Mouse (Mus musculus) limb, embryonic 10.5 days (tissue): ENCODE measurements around the gene Plekhm1. TPM values are rescaled to one million over a fixed set of nuclear protein-coding genes. Genes with fewer than 3 reads are reported as not detected.
"Not testable (repeated sequence)": the region's sequence is repeated elsewhere in the genome, so short reads cannot be mapped to it uniquely, and the experiment has no call there.

Experiments
- DNase-seq: peaks from one replicate; pipeline ENCODE4 v3.0.0-alpha.2; 2017; ENCODE audit warnings: low spot score
- H3K27ac ChIP-seq: fragments of 300-500 bp; sonication (generic); 2 replicates; pipeline ENCODE4 v1.5.1; 2016; ENCODE audit warnings: mild to moderate bottlenecking
- H3K27me3 ChIP-seq: fragments of 300-500 bp; sonication (generic); 2 replicates; pipeline ENCODE4 v1.6.1; 2016; ENCODE audit warnings: low read depth, mild to moderate bottlenecking; ENCODE audit not compliant: poor library complexity, severe bottlenecking
- H3K36me3 ChIP-seq: fragments of 300-500 bp; sonication (generic); 2 replicates; pipeline ENCODE4 v1.6.1; 2016; ENCODE audit warnings: mild to moderate bottlenecking, moderate library complexity
- H3K4me1 ChIP-seq: fragments of 300-500 bp; sonication (generic); 2 replicates; pipeline ENCODE4 v1.6.1; 2016
- H3K4me3 ChIP-seq: fragments of 300-500 bp; sonication (generic); 2 replicates; pipeline ENCODE4 v1.5.1; 2016; ENCODE audit warnings: mild to moderate bottlenecking, moderate library complexity
- H3K9me3 ChIP-seq: fragments of 300-500 bp; sonication (generic); replicated peaks from 2 replicates; pipeline ENCODE4 v1.6.1; 2016; ENCODE audit warnings: mild to moderate bottlenecking
- WGBS: fragments of 180-500 bp; shearing (Covaris S2); methylation state at CpG from one replicate; pipeline ENCODE4 v1.1.7; 2016; 5-methylcytosine and 5-hydroxymethylcytosine counted together
- polyA plus RNA-seq: library from polyadenylated mRNA; unstranded; fragments of >200 nt; fragmentation: Nextera tagmentation; extraction: Ambion mirVana; gene quantifications from 2 replicates; pipeline ENCODE4 v1.2.1, GENCODE M21; 2016

Plekhm1 gene
- polyA plus RNA-seq, 1 experiment from 2014 or later, result 8.2 TPM

GRCm38 (mm10) chr11:103330651-103331319, 81.7 kb downstream of the Plekhm1 start:
- H3K4me3 ChIP-seq, result no peak overlapping the region
- WGBS, result 71% methylated on average over 7 of the region's 7 CpGs

GRCm38 (mm10) chr11:103326950-103327349, 85.5 kb downstream of the Plekhm1 start:
- Histone ChIP-seq H3K36me3 (no peaks in the 10 kb centered on the region), H3K9me3 (no peaks in the 10 kb centered on the region), H3K27me3 (peaks cover 32% of the 10 kb centered on the region), H3K27ac (no peak overlapping the region), H3K4me3 (no peak overlapping the region), H3K4me1 (peaks cover 11% of the 10 kb centered on the region; the same call in 1 of the 2 replicates)
- 17% methylated on average over 5 of the region's 5 CpGs for WGBS
- peak; percentile 86 for DNase-seq

More at GRCm38 (mm10) chr11:103330651-103331319, 81.7 kb downstream of the Plekhm1 start:
- Histone ChIP-seq H3K27me3 (peaks cover 44% of the 10 kb centered on the region), H3K4me1 (peaks cover 19% of the 10 kb centered on the region), H3K36me3 (no peaks in the 10 kb centered on the region), H3K27ac (no peak overlapping the region), H3K9me3 (no peaks in the 10 kb centered on the region)
- no peak for DNase-seq

DNA sequence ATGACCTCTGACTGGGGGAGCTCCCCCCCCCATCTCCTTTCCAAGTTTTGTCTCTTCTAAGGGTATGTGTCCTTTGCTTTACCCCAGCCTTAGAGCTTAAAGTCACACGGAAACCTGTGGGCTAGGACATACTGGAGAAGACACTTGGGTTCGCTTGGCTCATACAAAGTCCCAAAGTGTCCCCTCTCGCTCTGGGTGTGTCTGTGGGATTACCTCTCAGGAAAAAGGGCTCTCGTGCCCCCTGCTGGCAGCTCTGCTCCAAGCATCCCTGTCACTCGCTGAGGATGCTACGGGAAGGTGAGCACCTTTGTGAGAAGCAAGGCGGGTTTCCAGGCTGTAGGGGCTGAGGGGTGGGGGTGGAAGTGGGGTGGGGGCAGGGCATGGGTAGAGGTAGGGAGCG, 87.3 kb downstream of the Plekhm1 start:
- Histone ChIP-seq H3K27ac (peak overlapping the region; percentile 30; the same call in 1 of the 2 replicates), H3K9me3 (no peaks in the 10 kb centered on the region), H3K4me3 (no peak overlapping the region), H3K27me3 (peaks cover 28% of the 10 kb centered on the region), H3K36me3 (no peaks in the 10 kb centered on the region), H3K4me1 (peaks cover 11% of the 10 kb centered on the region; the same call in 1 of the 2 replicates)
- DNase-seq, result peak; percentile 82
- WGBS, result 21% methylated on average over 8 of the region's 8 CpGs

- H3K4me3 ChIP-seq, result no peak overlapping the region
- H3K27ac ChIP-seq, result peak overlapping the region; percentile 30; the same call in 1 of the 2 replicates
- no peaks in the 10 kb centered on the region for H3K36me3 ChIP-seq
- DNase-seq, result no peak
- H3K9me3 ChIP-seq, result no peaks in the 10 kb centered on the region
- 62% methylated on average over 13 of the region's 13 CpGs for WGBS
- H3K27me3 ChIP-seq, result peaks cover 31% of the 10 kb centered on the region
- H3K4me1 ChIP-seq, result peaks cover 11% of the 10 kb centered on the region; the same call in 1 of the 2 replicates
Measured at GRCm38 (mm10) chr11:103324723-103325122, 87.8 kb downstream of the Plekhm1 start.

GRCm38 (mm10) chr11:103322832-103323231, 89.7 kb downstream of the Plekhm1 start:
- H3K27me3 ChIP-seq, result peaks cover 40% of the 10 kb centered on the region
- not testable (repeated sequence) for DNase-seq, H3K36me3 ChIP-seq, H3K27ac ChIP-seq, H3K9me3 ChIP-seq, H3K4me3 ChIP-seq
- peaks cover 11% of the 10 kb centered on the region; the same call in 1 of the 2 replicates for H3K4me1 ChIP-seq
- WGBS, result 49% methylated on average over 4 of the region's 4 CpGs

- WGBS, result 79% methylated on average over 4 of the region's 4 CpGs
- Histone ChIP-seq H3K36me3 (no peaks in the 10 kb centered on the region), H3K9me3 (no peaks in the 10 kb centered on the region), H3K27me3 (peaks cover 38% of the 10 kb centered on the region), H3K4me3 (no peak overlapping the region), H3K4me1 (peaks cover 11% of the 10 kb centered on the region; the same call in 1 of the 2 replicates), H3K27ac (no peak overlapping the region)
- DNase-seq, result no peak
Measured at GRCm38 (mm10) chr11:103320646-103321045, 91.8 kb downstream of the Plekhm1 start.

- Histone ChIP-seq H3K27me3 (peaks cover 34% of the 10 kb centered on the region), H3K9me3 (no peaks in the 10 kb centered on the region), H3K27ac (no peak overlapping the region), H3K4me3 (no peak overlapping the region), H3K4me1 (peaks cover 8% of the 10 kb centered on the region; the same call in 1 of the 2 replicates), H3K36me3 (no peaks in the 10 kb centered on the region)
- no peak for DNase-seq
- WGBS, result 83% methylated on average over 8 of the region's 8 CpGs
Measured at GRCm38 (mm10) chr11:103320196-103320595, 92.3 kb downstream of the Plekhm1 start.

DNA sequence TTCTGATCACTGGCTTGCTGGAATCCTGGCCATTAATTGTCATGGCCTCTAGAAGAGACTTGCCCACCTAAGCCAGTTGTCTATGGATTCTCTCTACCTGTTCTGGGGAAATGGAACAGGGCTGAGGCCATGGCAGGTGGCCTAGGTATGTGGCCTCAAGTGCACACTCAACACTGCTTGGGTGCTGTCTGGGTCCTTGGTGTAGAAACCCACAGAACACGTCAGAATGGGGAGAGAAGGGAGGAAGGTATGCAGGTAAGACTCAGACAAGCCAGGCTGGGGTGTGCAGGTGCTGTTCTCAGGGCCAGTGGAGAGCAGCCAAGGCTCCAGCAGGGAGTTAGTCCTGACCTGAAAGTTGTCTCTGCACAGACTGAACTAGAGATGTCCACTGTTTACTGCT, 94.4 kb downstream of the Plekhm1 start:
- DNase-seq, result no peak
- Histone ChIP-seq H3K9me3 (no peaks in the 10 kb centered on the region), H3K4me1 (peaks cover 8% of the 10 kb centered on the region; the same call in 1 of the 2 replicates), H3K27me3 (peaks cover 20% of the 10 kb centered on the region; the same call in 1 of the 2 replicates), H3K4me3 (no peak overlapping the region), H3K27ac (no peak overlapping the region), H3K36me3 (no peaks in the 10 kb centered on the region)
- 74% methylated on average over 1 of the region's 1 CpGs for WGBS

GRCm38 (mm10) chr11:103315379-103315778, 97.1 kb downstream of the Plekhm1 start:
- DNase-seq, result no peak
- Histone ChIP-seq H3K9me3 (no peaks in the 10 kb centered on the region), H3K27ac (no peak overlapping the region), H3K27me3 (peaks cover 20% of the 10 kb centered on the region), H3K4me1 (peaks cover 24% of the 10 kb centered on the region), H3K4me3 (no peak overlapping the region), H3K36me3 (no peaks in the 10 kb centered on the region)
- 71% methylated on average over 5 of the region's 5 CpGs for WGBS

GRCm38 (mm10) chr11:103314736-103315374, 97.6 kb downstream of the Plekhm1 start:
- no peaks in the 10 kb centered on the region for H3K9me3 ChIP-seq
- no peak for DNase-seq
- 77% methylated on average over 10 of the region's 10 CpGs for WGBS

More at GRCm38 (mm10) chr11:103314736-103315374, 97.6 kb downstream of the Plekhm1 start:
- Histone ChIP-seq H3K4me3 (no peak overlapping the region), H3K36me3 (no peaks in the 10 kb centered on the region), H3K4me1 (peaks cover 24% of the 10 kb centered on the region), H3K27ac (no peak overlapping the region), H3K27me3 (peaks cover 19% of the 10 kb centered on the region)

Other genes starting within 250 kb of the Plekhm1 start
- 0.49 and 0.73 TPM in 2 replicates for gene Fmnl1, start 241.6 kb downstream of the Plekhm1 start, polyA plus RNA-seq
- gene 1700023F06Rik, start 204.1 kb downstream of the Plekhm1 start, polyA plus RNA-seq, result 0.29 and 0.30 TPM in 2 replicates
- not detected in 2 replicates for gene Spata32, start 194.3 kb downstream of the Plekhm1 start, polyA plus RNA-seq
- gene Map3k14, start 145.2 kb downstream of the Plekhm1 start, polyA plus RNA-seq, result 2.8 TPM in 2 replicates
- 5.3 and 8.2 TPM in 2 replicates for gene Arhgap27, start 49.0 kb downstream of the Plekhm1 start, polyA plus RNA-seq
- not detected in 2 replicates for gene Lrrc37a, start 91.9 kb upstream of the Plekhm1 start, polyA plus RNA-seq
- not detected in 2 replicates for gene Gm884, start 208.5 kb upstream of the Plekhm1 start, polyA plus RNA-seq
- not detected in 2 replicates for gene Lyzl6, start 226.2 kb upstream of the Plekhm1 start, polyA plus RNA-seq
- gene Rprml, start 236.9 kb upstream of the Plekhm1 start, polyA plus RNA-seq, result 0.48 and 1.0 TPM in 2 replicates